Mouse (Mus musculus): ENCODE measurements around the gene Gm5039. TPM values are rescaled to one million over a fixed set of nuclear protein-coding genes. Genes with fewer than 3 reads are reported as not detected.
"Not testable (repeated sequence)": the region's sequence is repeated elsewhere in the genome, so short reads cannot be mapped to it uniquely, and the experiment has no call there.

Gm5039 gene
- polyA plus RNA-seq (2016; fragmentation: Nextera tagmentation; extraction: Ambion mirVana): not detected in 2 replicates

GRCm38 (mm10) chr12:88323926-88324325, at the start of gene Gm5039:
Gm5039 (minus strand) TSS chr12:88324026.
- H3K27ac ChIP-seq (replicated peaks); H3K4me3 ChIP-seq; DNase-seq (ENCODE audit: low spot score); H3K4me1 ChIP-seq; H3K9me3 ChIP-seq (replicated peaks); H3K36me3 ChIP-seq; H3K27me3 ChIP-seq (ENCODE audit: low read depth, poor library complexity, severe bottlenecking): not testable (repeated sequence)
- 84% methylated on average over 2 of the region's 2 CpGs for WGBS

- 88% methylated on average over 5 of the region's 5 CpGs for WGBS
- Histone ChIP-seq H3K9me3 (replicated peaks) (no peaks in the 10 kb centered on the region), H3K4me1 (0 out of 2 replicates have a peak, but pooled peaks cover 2% of the 10 kb centered on the region), H3K36me3 (no peaks in the 10 kb centered on the region), H3K4me3 (no peak overlapping the region), H3K27ac (replicated peaks) (no peak overlapping the region), H3K27me3 (ENCODE audit: low read depth, poor library complexity, severe bottlenecking) (no peaks in the 10 kb centered on the region)
- DNase-seq (ENCODE audit: low spot score): no peak
Measured at GRCm38 (mm10) chr12:88372018-88372417, 48.2 kb upstream of the Gm5039 start.

- not testable (repeated sequence) for DNase-seq (ENCODE audit: low spot score); H3K4me3 ChIP-seq; H3K36me3 ChIP-seq; H3K4me1 ChIP-seq; H3K9me3 ChIP-seq (replicated peaks); H3K27me3 ChIP-seq (ENCODE audit: low read depth, poor library complexity, severe bottlenecking); H3K27ac ChIP-seq (replicated peaks)
- 8% methylated on average over 1 of the region's 1 CpGs for WGBS
Measured at GRCm38 (mm10) chr12:88370321-88370720, 46.5 kb upstream of the Gm5039 start.

- not testable (repeated sequence) for H3K27me3 ChIP-seq (ENCODE audit: low read depth, poor library complexity, severe bottlenecking); DNase-seq (ENCODE audit: low spot score); H3K27ac ChIP-seq (replicated peaks); H3K36me3 ChIP-seq; H3K4me3 ChIP-seq; H3K9me3 ChIP-seq (replicated peaks); H3K4me1 ChIP-seq
- WGBS: 85% methylated on average over 4 of the region's 4 CpGs
Measured at GRCm38 (mm10) chr12:88369690-88370089, 45.9 kb upstream of the Gm5039 start.

- Histone ChIP-seq H3K36me3 (no peaks in the 10 kb centered on the region), H3K4me3 (no peak overlapping the region), H3K27me3 (ENCODE audit: low read depth, poor library complexity, severe bottlenecking) (no peaks in the 10 kb centered on the region), H3K4me1 (no peaks in the 10 kb centered on the region), H3K9me3 (replicated peaks) (no peaks in the 10 kb centered on the region), H3K27ac (replicated peaks) (no peak overlapping the region)
- WGBS: 85% methylated on average over 4 of the region's 4 CpGs
- no peak for DNase-seq (ENCODE audit: low spot score)
Measured at GRCm38 (mm10) chr12:88368618-88369017, 44.8 kb upstream of the Gm5039 start.

GRCm38 (mm10) chr12:88367673-88368072, 43.8 kb upstream of the Gm5039 start:
- no peaks in the 10 kb centered on the region for H3K36me3 ChIP-seq
- no peak for DNase-seq (ENCODE audit: low spot score)
- WGBS: 88% methylated on average over 4 of the region's 4 CpGs
- no peaks in the 10 kb centered on the region for H3K4me1 ChIP-seq
- no peak overlapping the region for H3K4me3 ChIP-seq
- H3K9me3 ChIP-seq (replicated peaks): no peaks in the 10 kb centered on the region
- no peaks in the 10 kb centered on the region for H3K27me3 ChIP-seq (ENCODE audit: low read depth, poor library complexity, severe bottlenecking)
- no peak overlapping the region for H3K27ac ChIP-seq (replicated peaks)

- H3K27me3 ChIP-seq (ENCODE audit: low read depth, poor library complexity, severe bottlenecking): no peaks in the 10 kb centered on the region
- peaks cover 9% of the 10 kb centered on the region for H3K4me1 ChIP-seq
- no peaks in the 10 kb centered on the region for H3K36me3 ChIP-seq
- DNase-seq (ENCODE audit: low spot score): no peak
- no peaks in the 10 kb centered on the region for H3K9me3 ChIP-seq (replicated peaks)
- H3K4me3 ChIP-seq: peak overlapping the region; percentile 75
- 52% methylated on average over 9 of the region's 9 CpGs for WGBS
- H3K27ac ChIP-seq (replicated peaks): peak overlapping the region; percentile 88
Measured at GRCm38 (mm10) chr12:88361120-88361445, 37.3 kb upstream of the Gm5039 start.

- WGBS: under 1% methylated on average over 38 of the region's 38 CpGs
- peak; percentile 87 for DNase-seq (ENCODE audit: low spot score)
- H3K27ac ChIP-seq (replicated peaks): peak within 1 kb of the TSS; percentile 88
Measured at GRCm38 (mm10) chr12:88360441-88361119, 36.8 kb upstream of the Gm5039 start, which contains the start of gene Adck1. Adck1 (plus strand) TSS chr12:88360554.

GRCm38 (mm10) chr12:88354182-88354702, 30.4 kb upstream of the Gm5039 start:
- H3K36me3 ChIP-seq: no peaks in the 10 kb centered on the region
- peak; percentile 30 for DNase-seq (ENCODE audit: low spot score)
- peak overlapping the region; percentile 78 for H3K27ac ChIP-seq (replicated peaks)
- H3K4me3 ChIP-seq: peak overlapping the region; percentile 50
- WGBS: 22% methylated on average over 38 of the region's 41 CpGs
- peaks cover 5% of the 10 kb centered on the region for H3K4me1 ChIP-seq
- no peaks in the 10 kb centered on the region; the same call in 1 of the 2 replicates for H3K27me3 ChIP-seq (ENCODE audit: low read depth, poor library complexity, severe bottlenecking)
- H3K9me3 ChIP-seq (replicated peaks): no peaks in the 10 kb centered on the region

More at GRCm38 (mm10) chr12:88360441-88361119, 36.8 kb upstream of the Gm5039 start, which contains the start of gene Adck1:
- no peaks in the 10 kb centered on the region for H3K9me3 ChIP-seq (replicated peaks)
- H3K4me1 ChIP-seq: peaks cover 9% of the 10 kb centered on the region
- no peaks in the 10 kb centered on the region for H3K36me3 ChIP-seq
- H3K27me3 ChIP-seq (ENCODE audit: low read depth, poor library complexity, severe bottlenecking): no peaks in the 10 kb centered on the region
- peak within 1 kb of the TSS; percentile 75 for H3K4me3 ChIP-seq

- H3K27ac ChIP-seq (replicated peaks); H3K36me3 ChIP-seq; H3K4me1 ChIP-seq; H3K4me3 ChIP-seq; H3K27me3 ChIP-seq (ENCODE audit: low read depth, poor library complexity, severe bottlenecking); DNase-seq (ENCODE audit: low spot score): not testable (repeated sequence)
- H3K9me3 ChIP-seq (replicated peaks): peaks cover 10% of the 10 kb centered on the region
- WGBS: 40% methylated on average over 2 of the region's 2 CpGs
Measured at GRCm38 (mm10) chr12:88341286-88341685, 17.5 kb upstream of the Gm5039 start.

GRCm38 (mm10) chr12:88336662-88337413, 13.0 kb upstream of the Gm5039 start:
- H3K27me3 ChIP-seq (ENCODE audit: low read depth, poor library complexity, severe bottlenecking); H3K4me1 ChIP-seq; DNase-seq (ENCODE audit: low spot score); H3K4me3 ChIP-seq; H3K9me3 ChIP-seq (replicated peaks); H3K36me3 ChIP-seq; H3K27ac ChIP-seq (replicated peaks): not testable (repeated sequence)
- WGBS: 78% methylated on average over 4 of the region's 4 CpGs

GRCm38 (mm10) chr12:88314556-88314955, 9.3 kb downstream of the Gm5039 start:
- Histone ChIP-seq H3K4me3 (no peak overlapping the region), H3K27me3 (ENCODE audit: low read depth, poor library complexity, severe bottlenecking) (no peaks in the 10 kb centered on the region), H3K4me1 (no peaks in the 10 kb centered on the region), H3K27ac (replicated peaks) (no peak overlapping the region), H3K9me3 (replicated peaks) (no peaks in the 10 kb centered on the region), H3K36me3 (no peaks in the 10 kb centered on the region)
- 91% methylated on average over 3 of the region's 3 CpGs for WGBS
- no peak for DNase-seq (ENCODE audit: low spot score)

- not testable (repeated sequence) for H3K27me3 ChIP-seq (ENCODE audit: low read depth, poor library complexity, severe bottlenecking); H3K4me1 ChIP-seq; H3K4me3 ChIP-seq; H3K9me3 ChIP-seq (replicated peaks); DNase-seq (ENCODE audit: low spot score); H3K27ac ChIP-seq (replicated peaks); H3K36me3 ChIP-seq
- WGBS: 76% methylated on average over 2 of the region's 2 CpGs
Measured at GRCm38 (mm10) chr12:88297171-88297570, 26.7 kb downstream of the Gm5039 start.

Measured in midbrain, embryonic 10.5 days (tissue).